Mouse (Mus musculus) heart, embryonic 10.5 days (tissue): ENCODE measurements at regions not wholly inside any gene's neighbourhood (a gene's known extent, or its start where the extent isn't known, plus 50 kb on each side); places are given as distances from the start of the nearest gene placed in this dataset.

ENCODE experiments used
- DNase-seq: peaks from one replicate; pipeline ENCODE4 v3.0.0-alpha.2; 2017; ENCODE audit warnings: low spot score
- H3K27ac ChIP-seq: fragments of 300-500 bp; sonication (generic); 2 replicates; pipeline ENCODE4 v1.5.1; 2016; ENCODE audit warnings: mild to moderate bottlenecking
- H3K27me3 ChIP-seq: fragments of 300-500 bp; sonication (generic); 2 replicates; pipeline ENCODE4 v1.6.1; 2016; ENCODE audit warnings: mild to moderate bottlenecking; ENCODE audit not compliant: poor library complexity, insufficient read depth, severe bottlenecking
- H3K36me3 ChIP-seq: fragments of 300-500 bp; sonication (generic); 2 replicates; pipeline ENCODE4 v1.6.1; 2016; ENCODE audit warnings: mild to moderate bottlenecking, moderate library complexity
- H3K4me1 ChIP-seq: fragments of 300-500 bp; sonication (generic); 2 replicates; pipeline ENCODE4 v1.6.1; 2016; ENCODE audit warnings: mild to moderate bottlenecking
- H3K4me3 ChIP-seq: fragments of 300-500 bp; sonication (generic); 2 replicates; pipeline ENCODE4 v1.5.1; 2016; ENCODE audit warnings: mild to moderate bottlenecking, moderate library complexity
- H3K9me3 ChIP-seq: fragments of 300-500 bp; sonication (generic); 2 replicates; pipeline ENCODE4 v1.6.1; 2016; ENCODE audit warnings: mild to moderate bottlenecking, moderate library complexity
- WGBS: fragments of 180-500 bp; shearing (Covaris S2); methylation state at CpG from one replicate; pipeline ENCODE4 v1.1.7; 2016; 5-methylcytosine and 5-hydroxymethylcytosine counted together

- Histone ChIP-seq H3K4me3 (no peak overlapping the region), H3K27me3 (no peaks in the 10 kb centered on the region), H3K36me3 (no peaks in the 10 kb centered on the region), H3K27ac (no peak overlapping the region), H3K9me3 (no peaks in the 10 kb centered on the region), H3K4me1 (peaks cover 2% of the 10 kb centered on the region; the same call in 1 of the 2 replicates)
- DNase-seq: no peak
- 71% methylated on average over 5 of the region's 5 CpGs for WGBS
Observed at GRCm38 (mm10) chr13:110923936-110924335, 330.9 kb upstream of the Actbl2 start.

- H3K4me1 ChIP-seq: peaks cover 9% of the 10 kb centered on the region; the same call in 1 of the 2 replicates
- no peak overlapping the region for H3K27ac ChIP-seq
- 85% methylated on average over 3 of the region's 3 CpGs for WGBS
- no peaks in the 10 kb centered on the region for H3K9me3 ChIP-seq
- DNase-seq: no peak
- no peaks in the 10 kb centered on the region for H3K36me3 ChIP-seq
- H3K4me3 ChIP-seq: no peak overlapping the region
- H3K27me3 ChIP-seq: no peaks in the 10 kb centered on the region
Observed at GRCm38 (mm10) chr13:110924897-110925296, 329.9 kb upstream of the Actbl2 start.

- Histone ChIP-seq H3K27ac (no peak overlapping the region), H3K4me1 (peaks cover 9% of the 10 kb centered on the region; the same call in 1 of the 2 replicates), H3K36me3 (no peaks in the 10 kb centered on the region), H3K27me3 (no peaks in the 10 kb centered on the region), H3K4me3 (no peak overlapping the region), H3K9me3 (no peaks in the 10 kb centered on the region)
- WGBS: 67% methylated on average over 3 of the region's 3 CpGs
- no peak for DNase-seq
Observed at GRCm38 (mm10) chr13:110928143-110928542, 326.7 kb upstream of the Actbl2 start.

GRCm38 (mm10) chr13:110928894-110929293 lies 325.9 kb upstream of the Actbl2 start:
- Histone ChIP-seq H3K36me3 (no peaks in the 10 kb centered on the region), H3K27me3 (no peaks in the 10 kb centered on the region), H3K4me3 (no peak overlapping the region), H3K9me3 (no peaks in the 10 kb centered on the region), H3K4me1 (peaks cover 9% of the 10 kb centered on the region; the same call in 1 of the 2 replicates), H3K27ac (peak overlapping the region; percentile 76)
- DNase-seq: no peak
- WGBS: 82% methylated on average over 3 of the region's 3 CpGs

GRCm38 (mm10) chr13:110929579-110929978 lies 325.2 kb upstream of the Actbl2 start:
- peak; percentile 82 for DNase-seq
- no peak overlapping the region for H3K4me3 ChIP-seq
- H3K27ac ChIP-seq: peak overlapping the region; percentile 76; the same call in 1 of the 2 replicates
- peaks cover 9% of the 10 kb centered on the region; the same call in 1 of the 2 replicates for H3K4me1 ChIP-seq
- no peaks in the 10 kb centered on the region for H3K9me3 ChIP-seq
- 37% methylated on average over 1 of the region's 1 CpGs for WGBS
- H3K36me3 ChIP-seq: no peaks in the 10 kb centered on the region
- no peaks in the 10 kb centered on the region for H3K27me3 ChIP-seq

GRCm38 (mm10) chr13:110941587-110941986 lies 313.2 kb upstream of the Actbl2 start:
- WGBS: 35% methylated on average over 1 of the region's 1 CpGs
- Histone ChIP-seq H3K9me3 (no peaks in the 10 kb centered on the region), H3K36me3 (no peaks in the 10 kb centered on the region), H3K4me3 (no peak overlapping the region), H3K4me1 (peaks cover 7% of the 10 kb centered on the region), H3K27ac (peak overlapping the region; percentile 73), H3K27me3 (no peaks in the 10 kb centered on the region)
- DNase-seq: peak; percentile 76

- H3K4me3 ChIP-seq: no peak overlapping the region
Observed at GRCm38 (mm10) chr13:110942986-110943644, 311.7 kb upstream of the Actbl2 start.

GRCm38 (mm10) chr13:110944061-110944460 lies 310.8 kb upstream of the Actbl2 start:
- no peaks in the 10 kb centered on the region for H3K27me3 ChIP-seq
- peaks cover 7% of the 10 kb centered on the region for H3K4me1 ChIP-seq
- no peak for DNase-seq
- H3K4me3 ChIP-seq: no peak overlapping the region
- no peaks in the 10 kb centered on the region for H3K36me3 ChIP-seq
- no peak overlapping the region for H3K27ac ChIP-seq
- WGBS: 75% methylated on average over 4 of the region's 4 CpGs
- no peaks in the 10 kb centered on the region for H3K9me3 ChIP-seq

More at GRCm38 (mm10) chr13:110942986-110943644, 311.7 kb upstream of the Actbl2 start:
- no peaks in the 10 kb centered on the region for H3K36me3 ChIP-seq
- peaks cover 7% of the 10 kb centered on the region for H3K4me1 ChIP-seq
- no peak for DNase-seq
- WGBS: 82% methylated on average over 4 of the region's 4 CpGs
- no peaks in the 10 kb centered on the region for H3K9me3 ChIP-seq
- no peak overlapping the region for H3K27ac ChIP-seq
- no peaks in the 10 kb centered on the region for H3K27me3 ChIP-seq

- H3K4me1 ChIP-seq: peaks cover 7% of the 10 kb centered on the region
- no peaks in the 10 kb centered on the region for H3K27me3 ChIP-seq
- DNase-seq: no peak
- no peaks in the 10 kb centered on the region for H3K9me3 ChIP-seq
- H3K27ac ChIP-seq: no peak overlapping the region
- no peaks in the 10 kb centered on the region for H3K36me3 ChIP-seq
- 84% methylated on average over 5 of the region's 5 CpGs for WGBS
- no peak overlapping the region for H3K4me3 ChIP-seq
Observed at GRCm38 (mm10) chr13:110944683-110945082, 310.1 kb upstream of the Actbl2 start.

- H3K36me3 ChIP-seq: no peaks in the 10 kb centered on the region
- WGBS: 76% methylated on average over 5 of the region's 5 CpGs
Observed at GRCm38 (mm10) chr13:110960212-110960611, 294.6 kb upstream of the Actbl2 start.

GRCm38 (mm10) chr13:110967109-110967508 lies 287.7 kb upstream of the Actbl2 start:
- DNase-seq: peak; percentile 77
- Histone ChIP-seq H3K36me3 (no peaks in the 10 kb centered on the region), H3K27ac (peak overlapping the region; percentile 81), H3K4me3 (no peak overlapping the region), H3K27me3 (no peaks in the 10 kb centered on the region), H3K9me3 (no peaks in the 10 kb centered on the region), H3K4me1 (peaks cover 8% of the 10 kb centered on the region)
- 27% methylated on average over 8 of the region's 8 CpGs for WGBS

More at GRCm38 (mm10) chr13:110960212-110960611, 294.6 kb upstream of the Actbl2 start:
- H3K27me3 ChIP-seq: no peaks in the 10 kb centered on the region
- H3K4me3 ChIP-seq: no peak overlapping the region
- no peak for DNase-seq
- H3K27ac ChIP-seq: no peak overlapping the region
- no peaks in the 10 kb centered on the region for H3K9me3 ChIP-seq
- H3K4me1 ChIP-seq: no peaks in the 10 kb centered on the region; the same call in 1 of the 2 replicates

- H3K27ac ChIP-seq: peak overlapping the region; percentile 81
- WGBS: 48% methylated on average over 5 of the region's 5 CpGs
- DNase-seq: peak; percentile 77
Observed at GRCm38 (mm10) chr13:110967626-110968506, 286.9 kb upstream of the Actbl2 start.

GRCm38 (mm10) chr13:110968507-110968905 lies 286.3 kb upstream of the Actbl2 start:
- Histone ChIP-seq H3K36me3 (no peaks in the 10 kb centered on the region), H3K4me1 (peaks cover 8% of the 10 kb centered on the region), H3K27ac (0 out of 2 replicates have a peak overlapping the region, but pooled peaks have one; percentile 36), H3K9me3 (no peaks in the 10 kb centered on the region), H3K4me3 (no peak overlapping the region), H3K27me3 (no peaks in the 10 kb centered on the region)
- WGBS: 34% methylated on average over 7 of the region's 7 CpGs
- no peak for DNase-seq

More at GRCm38 (mm10) chr13:110967626-110968506, 286.9 kb upstream of the Actbl2 start:
- no peaks in the 10 kb centered on the region for H3K36me3 ChIP-seq
- peaks cover 8% of the 10 kb centered on the region for H3K4me1 ChIP-seq
- no peaks in the 10 kb centered on the region for H3K27me3 ChIP-seq
- H3K9me3 ChIP-seq: no peaks in the 10 kb centered on the region
- no peak overlapping the region for H3K4me3 ChIP-seq
